8 mouse cellular contexts compared by ENCODE assay signal in genomic region chr13:96542081-96542889, GRCm38 (mm10). TPM values are rescaled to one million over a fixed set of nuclear protein-coding genes. Genes with fewer than 3 reads are reported as not detected.
A peak's percentile ranks its signal among the peaks of the same experiment; 100 is the strongest.
DNase-seq lines count a peak whose midpoint lies in the region; ATAC-seq lines count a peak whose summit lies in the region.

Polk (minus strand) TSS chr13:96542579.
Col4a3bp (plus strand) TSS chr13:96542618.

- H3K4me3 ChIP-seq in hindbrain, embryonic 14.5 days (replicated peaks; ENCODE audit: low read length) = peak within 1 kb of the TSS; percentile 85

- no peaks in the 10 kb centered on the region for H3K36me3 ChIP-seq in hindbrain, embryonic 14.5 days (replicated peaks; ENCODE audit: control insufficient read depth, insufficient read depth)

- H3K4me2 ChIP-seq in hindbrain, embryonic 14.5 days (replicated peaks) = peak within 1 kb of the TSS; percentile 83

- DNase-seq in R1 (ENCODE audit: low read depth, low spot score) = peak; percentile 98
- peak; percentile 96 to 98 for DNase-seq in cerebellum, postnatal 25 days
- DNase-seq in frontal cortex, postnatal 25 days (ENCODE audit: low spot score in 2 of 2) = peak; percentile 90 to 93
- DNase-seq in hindbrain, embryonic 14.5 days (ENCODE audit: low spot score) = peak; percentile 98
- DNase-seq in layer of hippocampus, postnatal 36 days = peak; percentile 97 to 98
- DNase-seq in lung, postnatal 36 days = peak; percentile 99
- peak; percentile 99 for DNase-seq in retina, postnatal 1 day
- peak; percentile 94 to 97 for DNase-seq in urinary bladder, adult 18-20 months (ENCODE audit: low spot score in 2 of 2)

- under 1% methylated on average over 48 of the region's 50 CpGs for WGBS in hindbrain, embryonic 14.5 days

- H3K4me1 ChIP-seq in hindbrain, embryonic 14.5 days (replicated peaks; ENCODE audit: control insufficient read depth, insufficient read depth, low read length) = peaks cover 14% of the 10 kb centered on the region

- H3K27ac ChIP-seq in hindbrain, embryonic 14.5 days = peak within 1 kb of the TSS; percentile 96

- no peaks in the 10 kb centered on the region for H3K9me3 ChIP-seq in hindbrain, embryonic 14.5 days (ENCODE audit: control insufficient read depth, low read length)

- ATAC-seq in hindbrain, embryonic 14.5 days (ENCODE audit: low FRiP score) = peak; percentile 99

- peak within 1 kb of the TSS; percentile 95 for H3K9ac ChIP-seq in hindbrain, embryonic 14.5 days

- H3K27me3 ChIP-seq in hindbrain, embryonic 14.5 days (ENCODE audit: control insufficient read depth, insufficient read depth, low read length) = no peaks in the 10 kb centered on the region

RNA-seq across cellular contexts. Expression of gene Polk, which starts in this region (rescaled TPM):
- polyA plus RNA-seq in hindbrain, embryonic 14.5 days (2014; fragmentation: Nextera tagmentation; extraction: Ambion mirVana) = 6.8 and 7.6 TPM in 2 replicates
- total RNA-seq in layer of hippocampus, postnatal 36 days (2021) = 10 to 100 TPM; 11.7 to 12.2 TPM

RNA-seq across cellular contexts. Expression of gene Col4a3bp, which starts in this region (rescaled TPM):
- polyA plus RNA-seq in hindbrain, embryonic 14.5 days (2014; fragmentation: Nextera tagmentation; extraction: Ambion mirVana) = 9.2 and 10.5 TPM in 2 replicates
- 10 to 100 TPM; 70.6 to 71.3 TPM for total RNA-seq in layer of hippocampus, postnatal 36 days (2021)

Comparison
In these comparisons a context has a peak if more than half of its experiments do, and no peak if none do; other contexts are left out.
1. Peak in every context shown above with its lines: DNase-seq, ATAC-seq, H3K4me3 ChIP-seq and H3K27ac ChIP-seq.